Mouse (Mus musculus) liver, embryonic 14.5 days (tissue): ENCODE results near the gene Atg7.

Experiments used
- CTCF ChIP-seq: IDR thresholded peaks from 2 replicates; pipeline ENCODE4 v1.5.1; 2016; ENCODE audit warnings: antibody characterized with exemption, low read depth, control low read depth
- EP300 ChIP-seq: IDR thresholded peaks from 2 replicates; pipeline ENCODE4 v1.6.1; 2016; ENCODE audit warnings: antibody characterized with exemption, low read depth

DNA sequence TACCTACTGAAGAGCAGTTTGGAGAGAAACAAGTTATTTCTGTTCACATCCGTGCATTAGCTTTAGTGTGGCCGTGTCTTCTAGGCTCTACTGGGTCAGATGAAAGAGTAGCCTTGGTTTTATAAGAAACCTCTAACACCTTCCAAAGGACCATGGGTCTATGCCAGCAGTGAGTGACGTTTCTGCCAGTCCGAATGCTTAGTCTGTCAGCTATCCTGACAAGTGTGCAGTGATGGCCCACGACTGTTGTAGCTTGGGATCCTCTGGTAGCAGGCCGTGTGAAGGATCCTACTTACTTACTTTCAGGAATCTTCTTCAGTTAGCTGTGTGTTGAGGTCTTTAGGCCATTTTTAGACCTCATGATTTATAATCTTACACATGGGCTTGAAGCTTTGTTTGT, 123.4 kb downstream of the Atg7 start:
- TF ChIP-seq EP300 (no peak), CTCF (no peak)
